Comparison of ENCODE assay signal across 23 mouse cellular contexts in genomic region chr11:89009066-89009465, GRCm38 (mm10). TPM values are rescaled to one million over a fixed set of nuclear protein-coding genes. Genes with fewer than 3 reads are reported as not detected.
"Had no signal": no experiment of that assay in that cellular context is flagged by ENCODE, and none has a peak within 500 bp of the region (broad histone marks: within the 10 kb centered on the region; RNA-seq: fewer than 3 reads in every experiment).

No protein-coding gene starts in this region.

- H3K9ac ChIP-seq: liver, embryonic 14.5 days; lung, embryonic 15.5 days; midbrain, embryonic 12.5 days; midbrain, embryonic 15.5 days; neural tube, embryonic 12.5 days had no signal

- H3K27ac ChIP-seq: liver, embryonic 14.5 days; lung, embryonic 15.5 days; macrophage; midbrain, embryonic 12.5 days; midbrain, embryonic 15.5 days; neural tube, embryonic 12.5 days had no signal

- DNase-seq: lung, adult 2 months; lung, postnatal 14 days; lung, postnatal 36 days; right cerebral cortex, postnatal 14 days; thymus, adult 18-20 months; thymus, postnatal 14 days; thymus, postnatal 36 days had no signal

- H3K4me1 ChIP-seq: midbrain, embryonic 12.5 days; midbrain, embryonic 15.5 days; neural tube, embryonic 12.5 days had no signal

- H3K36me3 ChIP-seq: midbrain, embryonic 12.5 days; midbrain, embryonic 15.5 days; neural tube, embryonic 12.5 days had no signal

- H3K4me2 ChIP-seq: lung, embryonic 15.5 days; midbrain, embryonic 12.5 days; midbrain, embryonic 15.5 days; neural tube, embryonic 12.5 days had no signal

- H3K9me3 ChIP-seq: lung, embryonic 15.5 days; megakaryocyte, embryonic 14.5 days; midbrain, embryonic 12.5 days; midbrain, embryonic 15.5 days; neural tube, embryonic 12.5 days had no signal

- ATAC-seq: midbrain, embryonic 15.5 days had no signal

- H3K27me3 ChIP-seq: lung, embryonic 15.5 days; megakaryocyte, embryonic 14.5 days; midbrain, embryonic 12.5 days; midbrain, embryonic 15.5 days; neural tube, embryonic 12.5 days had no signal

- H3K4me3 ChIP-seq: lung, embryonic 15.5 days; megakaryocyte, embryonic 14.5 days; midbrain, embryonic 12.5 days; midbrain, embryonic 15.5 days; neural tube, embryonic 12.5 days had no signal

RNA-seq across cellular contexts. Expression of gene Elobl, which starts 42.3 kb away (rescaled TPM):
- total RNA-seq: megakaryocyte progenitor cell, adult 5-6 weeks; monocyte, adult 5-6 weeks; neutrophil, adult 5-6 weeks had no signal
- polyA plus RNA-seq: liver, embryonic 14.5 days; liver, embryonic 16.5 days; lung, embryonic 15.5 days; lung, postnatal 0 days; macrophage; midbrain, embryonic 12.5 days; midbrain, embryonic 15.5 days; midbrain, postnatal 0 days; neural tube, embryonic 12.5 days; neural tube, embryonic 14.5 days; stomach, embryonic 14.5 days; stomach, embryonic 16.5 days had no signal
